28 mouse cellular contexts compared by ENCODE assay signal in genomic region chr11:76145169-76145568, GRCm38 (mm10).
"Had no signal": no experiment of that assay in that cellular context is flagged by ENCODE, and none has a peak within 500 bp of the region (broad histone marks: within the 10 kb centered on the region; RNA-seq: fewer than 3 reads in every experiment).

No protein-coding gene starts in this region.

- H3K27me3 ChIP-seq: heart, embryonic 12.5 days; heart, embryonic 13.5 days; heart, embryonic 15.5 days; hindbrain, embryonic 12.5 days; hindbrain, embryonic 13.5 days; hindbrain, embryonic 15.5 days; kidney, embryonic 15.5 days had no signal

- H3K4me2 ChIP-seq: heart, embryonic 11.5 days; heart, embryonic 12.5 days; heart, embryonic 13.5 days; heart, embryonic 15.5 days; hindbrain, embryonic 12.5 days; hindbrain, embryonic 13.5 days; hindbrain, embryonic 14.5 days; hindbrain, embryonic 15.5 days; kidney, embryonic 15.5 days had no signal

- H3K9me3 ChIP-seq: heart, embryonic 10.5 days; heart, embryonic 12.5 days; heart, embryonic 13.5 days; heart, embryonic 15.5 days; hindbrain, embryonic 10.5 days; hindbrain, embryonic 12.5 days; hindbrain, embryonic 13.5 days; hindbrain, embryonic 15.5 days; kidney, embryonic 15.5 days had no signal

- H3K27ac ChIP-seq: heart, adult 2 months; heart, embryonic 10.5 days; heart, embryonic 13.5 days; heart, embryonic 15.5 days; hindbrain, embryonic 10.5 days; hindbrain, embryonic 12.5 days; hindbrain, embryonic 13.5 days; hindbrain, embryonic 14.5 days; hindbrain, embryonic 15.5 days; hindbrain, postnatal 0 days; kidney, embryonic 15.5 days; kidney, postnatal 0 days; layer of hippocampus, adult 2 months; left cerebral cortex, adult 2 months had no signal

- H3K9ac ChIP-seq: heart, embryonic 12.5 days; heart, embryonic 13.5 days; heart, embryonic 15.5 days; hindbrain, embryonic 12.5 days; hindbrain, embryonic 13.5 days; hindbrain, embryonic 14.5 days; hindbrain, embryonic 15.5 days; kidney, embryonic 15.5 days had no signal

- H3K4me3 ChIP-seq: heart, adult 2 months; heart, embryonic 10.5 days; heart, embryonic 12.5 days; heart, embryonic 13.5 days; heart, embryonic 15.5 days; hindbrain, embryonic 10.5 days; hindbrain, embryonic 12.5 days; hindbrain, embryonic 13.5 days; hindbrain, embryonic 15.5 days; kidney, embryonic 15.5 days; layer of hippocampus, adult 2 months; left cerebral cortex, adult 2 months had no signal

- H3K36me3 ChIP-seq: heart, embryonic 15.5 days had no signal

- DNase-seq: heart, adult 2 months; heart, postnatal 10 days; heart, postnatal 14 days; heart, postnatal 36 days; heart, postnatal 4 days; kidney, adult 18-20 months; kidney, postnatal 10 days; kidney, postnatal 14 days; kidney, postnatal 4 days; layer of hippocampus, adult 9-11 months; layer of hippocampus, postnatal 36 days had no signal

- ATAC-seq: hindbrain, embryonic 16.5 days; hindbrain, postnatal 0 days; inflammation-experienced regulatory T-cells, adult 6 months had no signal
